Mouse (Mus musculus): Measurements from ENCODE around the gene Olfr206. TPM values are rescaled to one million over a fixed set of nuclear protein-coding genes. Genes with fewer than 3 reads are reported as not detected.
"Not testable (repeated sequence)": the region's sequence is repeated elsewhere in the genome, so short reads cannot be mapped to it uniquely, and the experiment has no call there.

Gene Olfr206
- polyA plus RNA-seq (2016; fragmentation: Nextera tagmentation; extraction: Ambion mirVana) = not detected in 2 replicates

GRCm38 (mm10) chr16:59349146-59349545 lies at the start of gene Olfr206:
TSS of gene Olfr206 (minus strand) at chr16:59349246.
- no peaks in the 10 kb centered on the region for H3K36me3 ChIP-seq
- no peaks in the 10 kb centered on the region for H3K4me1 ChIP-seq (replicated peaks)
- no peak within 1 kb of the TSS for H3K9ac ChIP-seq (replicated peaks)
- H3K27me3 ChIP-seq = no peaks in the 10 kb centered on the region
- ATAC-seq (ENCODE audit: insufficient number of reproducible peaks, insufficient read depth, low FRiP score, low TSS enrichment, low read depth) = no peak
- no peak within 1 kb of the TSS for H3K4me2 ChIP-seq
- H3K27ac ChIP-seq = no peak within 1 kb of the TSS
- WGBS = 79% methylated on average over 1 of the region's 1 CpGs
- H3K4me3 ChIP-seq (replicated peaks) = no peak within 1 kb of the TSS
- no peaks in the 10 kb centered on the region for H3K9me3 ChIP-seq

- H3K9me3 ChIP-seq = no peaks in the 10 kb centered on the region
- 73% methylated on average over 3 of the region's 3 CpGs for WGBS
- H3K4me3 ChIP-seq (replicated peaks) = no peak overlapping the region
- H3K4me2 ChIP-seq = no peak overlapping the region
- no peaks in the 10 kb centered on the region for H3K27me3 ChIP-seq
- no peaks in the 10 kb centered on the region for H3K36me3 ChIP-seq
- no peak for ATAC-seq (ENCODE audit: insufficient number of reproducible peaks, insufficient read depth, low FRiP score, low TSS enrichment, low read depth)
- no peak overlapping the region for H3K9ac ChIP-seq (replicated peaks)
- no peaks in the 10 kb centered on the region for H3K4me1 ChIP-seq (replicated peaks)
- H3K27ac ChIP-seq = no peak overlapping the region
These were observed 44.3 kb upstream of the Olfr206 start for GRCm38 (mm10) chr16:59393300-59393699.

GRCm38 (mm10) chr16:59363893-59364292 lies 14.8 kb upstream of the Olfr206 start, which contains the start of gene Olfr209:
TSS of gene Olfr209 (minus strand) at chr16:59363993.
- Histone ChIP-seq H3K27ac (no peak within 1 kb of the TSS), H3K4me3 (replicated peaks) (no peak within 1 kb of the TSS), H3K27me3 (no peaks in the 10 kb centered on the region), H3K9ac (replicated peaks) (no peak within 1 kb of the TSS), H3K4me1 (replicated peaks) (no peaks in the 10 kb centered on the region), H3K36me3 (no peaks in the 10 kb centered on the region), H3K9me3 (no peaks in the 10 kb centered on the region), H3K4me2 (no peak within 1 kb of the TSS)
- WGBS = 86% methylated on average over 2 of the region's 2 CpGs
- no peak for ATAC-seq (ENCODE audit: insufficient number of reproducible peaks, insufficient read depth, low FRiP score, low TSS enrichment, low read depth)

- H3K27ac ChIP-seq = no peak within 1 kb of the TSS
- H3K4me2 ChIP-seq = no peak within 1 kb of the TSS
- H3K9ac ChIP-seq (replicated peaks) = no peak within 1 kb of the TSS
- no peak for ATAC-seq (ENCODE audit: insufficient number of reproducible peaks, insufficient read depth, low FRiP score, low TSS enrichment, low read depth)
- H3K9me3 ChIP-seq = 0 out of 2 replicates have a peak, but pooled peaks cover 3% of the 10 kb centered on the region
- H3K27me3 ChIP-seq = no peaks in the 10 kb centered on the region
- no peak within 1 kb of the TSS for H3K4me3 ChIP-seq (replicated peaks)
- no peaks in the 10 kb centered on the region for H3K4me1 ChIP-seq (replicated peaks)
- H3K36me3 ChIP-seq = no peaks in the 10 kb centered on the region
These were observed 18.0 kb downstream of the Olfr206 start, which contains the start of gene Olfr205 for GRCm38 (mm10) chr16:59331038-59331437. TSS of gene Olfr205 (minus strand) at chr16:59331138.

- not testable (repeated sequence) for H3K4me2 ChIP-seq; H3K27me3 ChIP-seq; H3K9me3 ChIP-seq; H3K4me3 ChIP-seq (replicated peaks); H3K36me3 ChIP-seq; ATAC-seq (ENCODE audit: insufficient number of reproducible peaks, insufficient read depth, low FRiP score, low TSS enrichment, low read depth); H3K9ac ChIP-seq (replicated peaks); H3K4me1 ChIP-seq (replicated peaks); H3K27ac ChIP-seq
- 70% methylated on average over 1 of the region's 1 CpGs for WGBS
These were observed 25.8 kb downstream of the Olfr206 start for GRCm38 (mm10) chr16:59323262-59323661.

GRCm38 (mm10) chr16:59318148-59318547 lies 30.9 kb downstream of the Olfr206 start, which contains the start of gene Olfr204:
TSS of gene Olfr204 (minus strand) at chr16:59318248.
- Histone ChIP-seq H3K4me3 (replicated peaks) (no peak within 1 kb of the TSS), H3K9ac (replicated peaks) (no peak within 1 kb of the TSS), H3K27me3 (no peaks in the 10 kb centered on the region), H3K4me1 (replicated peaks) (no peaks in the 10 kb centered on the region), H3K9me3 (no peaks in the 10 kb centered on the region), H3K4me2 (no peak within 1 kb of the TSS), H3K27ac (no peak within 1 kb of the TSS), H3K36me3 (no peaks in the 10 kb centered on the region)
- no peak for ATAC-seq (ENCODE audit: insufficient number of reproducible peaks, insufficient read depth, low FRiP score, low TSS enrichment, low read depth)

- WGBS = 82% methylated on average over 2 of the region's 2 CpGs
- no peaks in the 10 kb centered on the region for H3K4me1 ChIP-seq (replicated peaks)
- no peak within 1 kb of the TSS for H3K4me3 ChIP-seq (replicated peaks)
- H3K27ac ChIP-seq = no peak within 1 kb of the TSS
- no peaks in the 10 kb centered on the region for H3K36me3 ChIP-seq
- no peaks in the 10 kb centered on the region for H3K27me3 ChIP-seq
- H3K9ac ChIP-seq (replicated peaks) = no peak within 1 kb of the TSS
- no peak within 1 kb of the TSS for H3K4me2 ChIP-seq
- no peaks in the 10 kb centered on the region for H3K9me3 ChIP-seq
- ATAC-seq (ENCODE audit: insufficient number of reproducible peaks, insufficient read depth, low FRiP score, low TSS enrichment, low read depth) = no peak
These were observed 50.5 kb downstream of the Olfr206 start, which contains the start of gene Olfr203 for GRCm38 (mm10) chr16:59298581-59298980. TSS of gene Olfr203 (plus strand) at chr16:59298881.

Other genes starting within 250 kb of the Olfr206 start
- gene Olfr193, start 237.4 kb downstream of the Olfr206 start, polyA plus RNA-seq (2016; fragmentation: Nextera tagmentation; extraction: Ambion mirVana) = not detected in 2 replicates
- not detected in 2 replicates for gene Olfr194, start 228.2 kb downstream of the Olfr206 start, polyA plus RNA-seq (2016; fragmentation: Nextera tagmentation; extraction: Ambion mirVana)
- not detected in 2 replicates for gene Olfr195, start 202.2 kb downstream of the Olfr206 start, polyA plus RNA-seq (2016; fragmentation: Nextera tagmentation; extraction: Ambion mirVana)
- gene Olfr196, start 178.8 kb downstream of the Olfr206 start, polyA plus RNA-seq (2016; fragmentation: Nextera tagmentation; extraction: Ambion mirVana) = not detected in 2 replicates
- gene Olfr198, start 145.7 kb downstream of the Olfr206 start, polyA plus RNA-seq (2016; fragmentation: Nextera tagmentation; extraction: Ambion mirVana) = not detected in 2 replicates
- gene Olfr199, start 129.5 kb downstream of the Olfr206 start, polyA plus RNA-seq (2016; fragmentation: Nextera tagmentation; extraction: Ambion mirVana) = not detected in 2 replicates
- gene Olfr201, start 76.6 kb downstream of the Olfr206 start, polyA plus RNA-seq (2016; fragmentation: Nextera tagmentation; extraction: Ambion mirVana) = not detected in 2 replicates
- not detected in 2 replicates for gene Olfr202, start 62.5 kb downstream of the Olfr206 start, polyA plus RNA-seq (2016; fragmentation: Nextera tagmentation; extraction: Ambion mirVana)
- not detected in 2 replicates for gene Olfr203, start 50.4 kb downstream of the Olfr206 start, polyA plus RNA-seq (2016; fragmentation: Nextera tagmentation; extraction: Ambion mirVana)
- not detected in 2 replicates for gene Olfr204, start 31.0 kb downstream of the Olfr206 start, polyA plus RNA-seq (2016; fragmentation: Nextera tagmentation; extraction: Ambion mirVana)
- gene Olfr205, start 18.1 kb downstream of the Olfr206 start, polyA plus RNA-seq (2016; fragmentation: Nextera tagmentation; extraction: Ambion mirVana) = not detected in 2 replicates
- not detected in 2 replicates for gene Olfr209, start 14.7 kb upstream of the Olfr206 start, polyA plus RNA-seq (2016; fragmentation: Nextera tagmentation; extraction: Ambion mirVana)
- gene Gabrr3, start 58.1 kb upstream of the Olfr206 start, polyA plus RNA-seq (2016; fragmentation: Nextera tagmentation; extraction: Ambion mirVana) = 0.05 TPM in 2 replicates
- gene Riox2, start 122.5 kb upstream of the Olfr206 start, polyA plus RNA-seq (2016; fragmentation: Nextera tagmentation; extraction: Ambion mirVana) = 29.8 and 32.9 TPM in 2 replicates